Mouse (Mus musculus): ENCODE measurements around the gene Lypd5.

- TF ChIP-seq CTCF (conservative IDR thresholded peaks at IDR 0.05; ENCODE audit: low read length) (no peak), NANOG (IDR thresholded peaks at IDR 0.05; ENCODE audit: borderline replicate concordance, low read length) (no peak), POU5F1 (IDR thresholded peaks at IDR 0.05; ENCODE audit: borderline replicate concordance, low read length) (no peak)
Measured at GRCm38 (mm10) chr7:24378049-24378701, 29.2 kb downstream of the Lypd5 start.
